Mouse (Mus musculus) gastrocnemius, postnatal 14 days (tissue): ENCODE data around the gene Rhod. TPM values are rescaled to one million over a fixed set of nuclear protein-coding genes. Genes with fewer than 3 reads are reported as not detected.
A peak's percentile ranks its signal among the peaks of the same experiment; 100 is the strongest.
"Not testable (repeated sequence)": the region's sequence is repeated elsewhere in the genome, so short reads cannot be mapped to it uniquely, and the experiment has no call there.

Experiments
- DNase-seq: peaks from one replicate; pipeline ENCODE4 v3.0.0; 2021; ENCODE audit warnings: mixed read lengths
- intact Hi-C: fragments of 180-260 bp; cut with DNase I; formaldehyde crosslinking; loops from one replicate; pipeline ENCODE4 v1.15.1; 2025; ENCODE audit warnings: low total_unique reads
- total RNA-seq, 2 experiments: library from RNA; stranded (reverse); gene quantifications; 2 replicates each; pipeline ENCODE4 v1.2.3; 2021

The Rhod gene
- total RNA-seq, 2 experiments from 2014 or later, result 1.0 to 2.0 TPM

- no peak for DNase-seq
- intact Hi-C loops, result loop anchor here (10.0 kb wide), 2 partner anchors 75 to 155 kb away; partner anchors contain the start of gene Ssh3
Measured at GRCm38 (mm10) chr19:4419711-4420110, 19.5 kb downstream of the Rhod start.

- no peak for DNase-seq
- intact Hi-C loops, result loop anchor here (10.0 kb wide), 2 partner anchors 73 to 153 kb away; partner anchors contain the start of gene Ssh3
Measured at GRCm38 (mm10) chr19:4417713-4418112, 21.5 kb downstream of the Rhod start.

DNA sequence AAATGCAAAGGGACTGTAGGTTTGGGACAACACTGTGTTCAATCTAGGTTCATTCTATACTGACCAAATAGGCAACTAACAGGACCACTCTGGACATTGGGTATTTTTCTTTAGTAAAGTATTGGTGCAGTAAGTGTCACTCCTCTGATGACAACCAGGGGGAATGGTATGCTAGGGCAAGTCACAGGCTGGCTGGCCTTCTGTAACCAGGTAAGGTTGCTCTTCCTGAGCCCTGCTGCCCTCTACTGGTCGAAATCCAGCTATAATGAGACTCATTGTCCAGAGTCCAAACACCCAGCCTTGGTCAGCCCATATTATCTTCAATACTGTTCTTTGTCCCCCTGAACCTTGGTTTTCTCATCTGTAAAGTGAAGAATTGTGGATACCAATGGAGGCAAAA lies 22.0 kb downstream of the Rhod start:
- intact Hi-C loops, result loop anchor here (10.0 kb wide), 2 partner anchors 72 to 152 kb away; partner anchors contain the start of gene Ssh3
- peak; percentile 66 for DNase-seq

DNA sequence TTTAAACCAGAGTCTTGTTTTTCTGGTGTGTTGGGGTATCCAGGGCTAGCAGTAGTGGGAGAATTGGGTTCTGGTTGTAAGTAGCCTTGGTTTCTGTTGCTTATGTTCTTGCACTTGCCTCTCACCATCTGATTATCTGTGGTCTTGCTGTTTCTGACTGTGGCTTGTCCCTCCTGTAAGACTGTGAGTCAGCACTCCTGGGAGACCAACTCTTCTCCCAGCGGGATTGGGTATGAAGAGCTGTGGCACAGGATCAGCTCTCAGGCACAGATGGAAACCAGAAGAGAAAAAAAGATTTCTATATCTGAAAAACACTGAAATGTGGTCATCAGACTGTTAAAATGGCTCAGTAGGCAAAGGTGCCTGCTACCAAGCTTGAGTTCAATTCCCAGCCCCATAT lies 24.6 kb downstream of the Rhod start:
- intact Hi-C loops, result loop anchor here (10.0 kb wide), 2 partner anchors 70 to 150 kb away; partner anchors contain the start of gene Ssh3
- no peak for DNase-seq

DNA sequence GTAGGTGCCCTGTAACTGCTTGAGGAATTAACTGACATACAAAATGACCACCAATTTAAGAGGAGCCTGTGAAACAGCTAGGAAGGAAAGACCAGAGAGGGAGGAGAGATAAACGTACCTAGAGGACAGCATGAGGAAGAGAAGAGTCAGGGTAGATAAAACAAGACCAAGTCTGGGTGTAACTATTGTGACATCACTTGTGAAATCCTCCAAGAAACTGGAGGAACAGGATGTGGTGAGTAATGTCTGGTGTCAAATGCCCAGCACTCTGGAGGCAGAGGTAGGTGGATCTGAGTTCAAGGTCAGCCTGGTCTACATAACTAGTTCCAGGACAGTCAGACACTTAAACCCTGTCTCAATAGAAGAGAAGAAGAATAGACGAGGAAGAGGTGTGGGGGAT lies 30.2 kb downstream of the Rhod start:
- intact Hi-C loops, result no loop called here

GRCm38 (mm10) chr19:4404840-4405239 lies 34.4 kb downstream of the Rhod start:
- intact Hi-C loops, result no loop called here
- no peak for DNase-seq

More for the DNA sequence above, 30.2 kb downstream of the Rhod start:
- no peak for DNase-seq

- no peak for DNase-seq
- intact Hi-C loops, result no loop called here
Measured at GRCm38 (mm10) chr19:4398959-4399358, 40.3 kb downstream of the Rhod start.

GRCm38 (mm10) chr19:4398630-4398948 lies 40.6 kb downstream of the Rhod start:
- intact Hi-C loops, result no loop called here
- no peak for DNase-seq

- intact Hi-C loops, result no loop called here
- peak; percentile 42 for DNase-seq
Measured at GRCm38 (mm10) chr19:4397798-4398629, 41.2 kb downstream of the Rhod start, which contains the start of gene Kdm2a. Gene Kdm2a (minus strand): TSS chr19:4398285.

DNA sequence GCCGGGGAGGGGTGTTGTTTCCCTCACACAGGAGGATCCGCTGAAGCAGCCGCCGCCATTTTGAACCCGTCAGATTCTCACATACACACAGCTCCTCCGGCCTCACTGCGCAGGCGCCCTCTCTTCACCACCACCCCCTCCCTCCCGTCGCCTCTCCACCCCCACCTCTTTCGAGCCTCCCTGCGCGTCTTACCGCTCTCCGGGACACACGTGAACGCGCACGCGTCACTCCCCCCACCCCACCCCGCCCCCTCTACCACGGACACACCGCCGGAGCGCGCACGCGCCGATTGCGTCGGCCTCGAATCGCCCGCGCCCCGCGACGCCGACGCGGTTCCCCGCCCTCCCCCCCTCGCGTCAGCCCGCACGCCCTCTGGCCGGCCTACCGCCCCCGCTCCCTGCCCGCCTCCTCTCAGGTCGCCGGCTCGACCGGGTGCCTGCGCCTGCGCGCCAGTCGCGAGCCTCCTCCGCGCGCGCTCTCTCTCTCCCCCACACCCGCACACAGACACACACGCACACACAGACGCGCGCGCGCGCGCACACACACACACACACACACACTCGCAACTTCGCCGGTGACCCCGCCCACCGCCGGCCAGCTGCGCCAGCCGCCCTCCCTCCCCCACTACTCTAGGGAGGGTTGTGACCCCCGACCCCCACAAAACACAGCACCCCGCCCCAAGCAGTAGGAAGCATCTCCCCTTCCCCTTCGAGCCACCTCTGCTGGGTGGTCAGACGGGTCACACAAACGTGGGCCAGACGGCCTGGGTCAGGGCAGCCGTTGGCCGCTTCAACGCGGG lies 42.0 kb downstream of the Rhod start:
- intact Hi-C loops, result no loop called here
- DNase-seq, result peak; percentile 98

DNA sequence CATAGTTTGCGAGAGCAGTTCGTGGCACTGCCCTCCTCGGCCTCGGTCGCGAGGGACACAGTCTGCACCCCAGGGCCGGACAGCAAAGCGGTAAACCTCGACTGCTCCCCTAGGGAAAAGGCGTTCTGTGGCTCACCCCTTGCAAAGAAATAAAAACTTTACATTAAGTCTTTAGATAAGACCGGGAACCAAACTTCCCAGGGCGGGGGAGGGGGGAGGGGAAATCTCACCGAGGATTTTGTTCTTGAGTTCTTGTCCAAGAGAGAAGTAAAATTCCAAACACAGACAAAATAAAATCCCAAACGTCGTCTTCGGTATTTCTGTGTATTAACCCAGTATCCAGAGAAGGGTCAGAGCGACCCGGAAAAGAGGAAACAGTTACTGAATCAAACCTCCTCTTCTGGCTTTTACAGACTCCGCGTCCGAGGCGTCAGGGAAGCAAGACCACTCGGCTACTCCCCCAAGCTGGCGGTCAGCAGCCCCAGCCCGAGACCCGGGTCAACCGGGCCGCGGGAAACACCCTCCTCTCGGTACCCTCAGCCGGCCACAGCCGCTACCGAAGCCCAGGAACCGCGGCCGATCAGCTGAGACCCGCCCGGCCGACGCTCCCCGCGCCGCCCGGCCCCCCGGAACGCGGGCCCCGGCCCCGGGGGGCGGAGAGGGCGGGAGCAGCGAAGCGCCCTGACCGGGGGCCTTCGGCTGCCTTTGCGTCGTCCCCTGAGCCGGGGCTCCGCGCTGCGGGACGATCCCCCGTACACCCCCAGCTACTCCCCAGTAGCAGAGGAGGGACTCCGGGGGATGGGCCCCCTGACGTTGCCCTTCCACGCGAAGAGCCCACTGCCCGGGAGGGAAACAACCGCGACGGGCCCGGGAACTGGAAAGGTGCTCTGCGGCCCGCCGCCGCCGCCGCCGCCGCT lies 42.9 kb downstream of the Rhod start:
- intact Hi-C loops, result no loop called here
- peak; percentile 31 for DNase-seq

DNA sequence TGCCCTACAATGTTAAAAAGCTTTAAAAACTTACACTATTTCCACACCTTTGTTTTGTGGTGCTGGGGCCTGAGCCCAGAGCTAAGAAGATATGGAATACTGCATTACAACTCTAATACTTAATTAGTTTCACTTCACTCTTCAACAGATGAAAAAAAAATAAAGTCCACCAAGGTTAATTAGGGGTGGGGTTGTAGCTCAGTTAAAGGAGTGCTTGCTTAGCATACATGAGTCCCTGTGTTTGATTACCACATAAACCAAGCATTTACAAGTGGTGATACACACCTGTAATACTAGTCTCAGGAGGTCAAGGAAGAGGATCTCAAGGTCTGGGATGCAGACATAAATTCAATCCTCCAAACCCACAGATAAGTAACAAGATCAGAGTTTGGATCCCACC lies 52.0 kb downstream of the Rhod start:
- intact Hi-C loops, result no loop called here
- DNase-seq, result no peak

- intact Hi-C loops, result no loop called here
- DNase-seq, result no peak
Measured at GRCm38 (mm10) chr19:4385026-4385425, 54.2 kb downstream of the Rhod start.

DNA sequence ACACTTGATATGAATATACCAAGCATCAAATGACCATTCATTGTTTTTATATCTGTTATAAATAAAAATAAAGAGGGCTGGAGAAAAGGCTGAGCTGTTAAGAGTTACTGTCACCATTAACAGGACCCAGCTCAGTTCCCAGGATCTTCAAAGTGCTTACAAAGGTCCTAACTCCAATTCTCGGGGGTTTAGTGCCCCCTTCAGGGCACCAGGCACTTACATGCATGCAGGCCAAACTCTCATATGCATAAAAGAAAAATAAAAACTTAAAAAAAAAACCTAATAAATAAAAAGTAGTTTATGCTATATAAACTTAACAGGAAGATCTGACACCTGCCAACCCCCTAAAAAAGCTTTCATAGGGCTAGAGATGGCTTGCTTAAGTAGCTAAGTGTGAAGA lies 54.9 kb downstream of the Rhod start:
- no peak for DNase-seq
- intact Hi-C loops, result no loop called here

- intact Hi-C loops, result no loop called here
- no peak for DNase-seq
Measured at GRCm38 (mm10) chr19:4383306-4383705, 55.9 kb downstream of the Rhod start.

DNA sequence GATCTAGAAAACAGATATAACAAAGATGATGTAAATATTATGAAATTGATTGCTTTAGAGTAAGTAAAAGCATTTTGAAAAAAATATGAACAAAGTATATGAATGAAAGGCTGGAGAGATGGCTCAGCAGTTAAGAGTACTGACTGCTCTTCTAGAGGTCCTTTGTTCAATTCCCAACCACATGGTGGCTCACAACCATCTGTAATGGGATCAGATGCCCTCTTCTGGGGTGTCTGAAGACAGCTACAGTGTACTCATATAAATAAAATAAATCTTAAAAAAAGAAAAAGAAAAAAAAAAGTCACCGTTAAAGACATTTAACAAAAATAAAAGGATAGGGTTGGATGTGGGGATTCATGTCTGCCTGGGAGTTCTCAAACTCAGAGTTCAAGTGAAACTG lies 56.9 kb downstream of the Rhod start:
- intact Hi-C loops, DNase-seq: not testable (repeated sequence)
